Mouse (Mus musculus) B cell, adult 2 months (primary cell): ENCODE data around the gene Pld4.
A peak's percentile ranks its signal among the peaks of the same experiment; 100 is the strongest.

Experiments used
- DNase-seq, 2 experiments: peaks; one replicate each; pipeline ENCODE4 v3.0.0; 2022

Gene Pld4

DNA sequence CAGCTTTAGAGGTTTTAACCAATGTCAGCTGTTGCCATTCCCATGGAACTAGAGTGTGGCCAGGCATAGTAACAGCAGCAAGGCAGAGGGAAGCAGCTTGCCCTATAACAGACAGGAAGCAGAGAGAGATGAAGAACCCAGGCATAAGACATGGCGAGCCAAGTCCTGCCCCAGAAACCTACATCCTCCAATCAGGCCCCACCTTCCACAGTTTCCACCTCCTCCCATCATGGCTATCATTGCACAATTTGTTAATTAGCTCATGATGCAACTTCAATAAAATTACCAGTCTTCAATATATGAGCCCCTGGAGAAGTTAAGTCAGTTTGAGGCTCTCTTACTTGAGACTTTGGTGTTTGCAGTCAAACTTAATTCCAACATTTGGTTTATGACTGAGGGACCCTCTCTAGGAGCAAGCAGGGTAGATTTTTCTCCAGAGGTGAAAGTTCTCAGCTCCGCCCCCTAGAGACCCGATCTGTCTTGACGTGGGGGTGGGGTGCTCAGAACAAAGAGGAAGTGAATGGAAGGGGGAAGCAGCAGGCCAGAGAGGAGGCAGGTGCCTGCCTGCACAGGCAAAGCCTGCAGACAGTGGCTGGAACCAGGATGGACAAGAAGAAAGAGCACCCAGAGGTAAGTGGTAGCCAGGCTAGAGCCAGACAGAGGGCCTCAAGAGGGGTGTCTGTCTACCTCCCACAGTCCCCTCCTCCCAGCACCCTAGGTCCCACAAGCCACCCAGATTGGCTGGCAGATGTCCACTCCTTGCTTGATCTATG lies at the start of gene Pld4:
Gene Pld4, plus strand, starts transcription at position 502 of the 773 bp plus-strand sequence.
- DNase-seq, result peak; percentile 79 to 81

- DNase-seq, result no peak
Measured at GRCm38 (mm10) chr12:112713984-112714383, 46.5 kb upstream of the Pld4 start.

- DNase-seq, result peak; percentile 65 to 72
Measured at GRCm38 (mm10) chr12:112717140-112717539, 43.3 kb upstream of the Pld4 start.

DNA sequence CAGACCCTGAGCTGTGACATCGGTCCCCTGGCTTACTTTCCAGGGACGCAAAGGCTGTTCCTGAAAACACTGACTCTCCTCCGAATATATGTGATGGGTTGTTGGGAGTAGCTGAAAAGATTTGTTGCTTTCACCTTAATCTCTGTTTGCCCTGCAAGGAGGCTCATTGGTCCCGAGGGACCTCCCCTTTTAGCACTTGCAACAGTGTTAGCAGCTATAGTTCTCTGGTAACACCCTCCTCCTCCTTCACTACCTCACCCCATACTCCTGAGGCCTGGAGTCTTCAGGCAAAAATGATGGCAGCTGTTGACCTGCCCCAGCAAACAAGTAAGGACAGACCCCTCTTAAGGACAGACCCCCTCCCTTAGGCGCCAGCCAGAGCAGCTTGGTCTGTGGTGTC lies 41.5 kb upstream of the Pld4 start:
- no peak for DNase-seq

DNA sequence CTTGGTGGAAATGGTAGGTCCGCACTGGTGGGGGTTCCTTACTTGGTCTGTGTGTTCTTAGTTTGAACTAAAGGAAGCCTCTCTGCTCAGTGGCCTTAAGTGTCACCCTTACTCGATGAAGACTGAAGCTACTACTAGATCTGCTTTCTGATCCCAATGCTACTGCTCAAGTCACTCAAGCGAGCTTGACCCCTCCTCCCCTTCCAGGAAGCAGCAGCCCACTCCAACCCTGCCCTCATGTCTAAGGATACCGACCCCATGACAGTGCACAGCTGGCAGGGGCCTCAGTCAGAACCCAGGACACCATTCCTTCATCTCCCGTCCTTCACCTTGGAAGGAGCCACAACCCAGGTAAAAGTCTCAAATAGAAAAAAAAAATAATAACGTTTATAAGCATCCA lies 40.2 kb upstream of the Pld4 start, which contains the start of gene Cep170b:
Gene Cep170b, plus strand, starts transcription at position 240 of the 400 bp plus-strand sequence.
- no peak for DNase-seq

- DNase-seq, result no peak
Measured at GRCm38 (mm10) chr12:112720890-112721423, 39.5 kb upstream of the Pld4 start.

GRCm38 (mm10) chr12:112721424-112722239 lies 38.8 kb upstream of the Pld4 start:
- DNase-seq, result peak; percentile 57 to 62

DNA sequence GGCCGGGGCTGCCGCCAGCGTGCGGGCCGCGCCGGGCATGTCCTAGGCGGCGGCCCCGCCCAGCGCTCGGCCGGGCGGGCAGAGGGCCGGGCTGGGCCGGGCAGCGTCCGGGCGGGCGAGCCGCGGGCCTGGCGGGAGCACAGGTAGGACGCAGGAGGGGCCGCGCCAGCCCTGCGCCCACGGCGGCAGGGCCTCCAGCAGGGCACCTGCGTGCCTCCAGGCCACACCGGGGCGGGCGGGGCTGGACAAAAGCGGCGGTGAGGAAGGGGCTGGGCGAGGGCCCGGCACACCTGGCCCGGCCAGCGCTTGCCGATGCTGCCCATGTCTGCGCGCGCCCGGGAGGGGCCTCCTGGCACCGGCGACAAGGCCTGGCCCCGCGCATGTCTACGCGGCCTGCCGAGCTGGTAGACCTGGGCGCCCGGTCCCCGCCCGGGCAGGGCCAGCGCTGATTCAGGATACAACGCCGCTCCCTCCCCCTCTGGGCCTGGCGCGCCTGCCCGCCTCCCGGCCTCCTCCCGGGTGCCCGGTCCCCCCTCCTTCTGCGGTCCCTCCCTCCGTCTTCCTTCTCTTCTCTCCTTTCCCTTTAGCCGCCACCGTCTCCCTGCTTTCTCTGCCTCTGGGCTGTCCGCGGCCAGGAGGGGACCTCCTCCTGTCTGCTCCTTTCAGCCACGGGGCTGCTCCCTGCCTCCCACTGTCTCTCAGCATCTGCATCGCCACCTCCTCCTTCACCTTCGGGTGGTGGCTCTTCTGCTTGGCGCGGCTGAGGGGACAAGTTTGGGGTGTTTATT lies 38.0 kb upstream of the Pld4 start:
- DNase-seq, result peak; percentile 34 to 38

GRCm38 (mm10) chr12:112723028-112723330 lies 37.5 kb upstream of the Pld4 start:
- no peak for DNase-seq

GRCm38 (mm10) chr12:112723445-112723844 lies 37.0 kb upstream of the Pld4 start:
- no peak for DNase-seq

- DNase-seq, result peak; percentile 77 to 80
Measured at GRCm38 (mm10) chr12:112724077-112724805, 36.2 kb upstream of the Pld4 start.

GRCm38 (mm10) chr12:112727801-112728200 lies 32.7 kb upstream of the Pld4 start:
- no peak for DNase-seq

DNA sequence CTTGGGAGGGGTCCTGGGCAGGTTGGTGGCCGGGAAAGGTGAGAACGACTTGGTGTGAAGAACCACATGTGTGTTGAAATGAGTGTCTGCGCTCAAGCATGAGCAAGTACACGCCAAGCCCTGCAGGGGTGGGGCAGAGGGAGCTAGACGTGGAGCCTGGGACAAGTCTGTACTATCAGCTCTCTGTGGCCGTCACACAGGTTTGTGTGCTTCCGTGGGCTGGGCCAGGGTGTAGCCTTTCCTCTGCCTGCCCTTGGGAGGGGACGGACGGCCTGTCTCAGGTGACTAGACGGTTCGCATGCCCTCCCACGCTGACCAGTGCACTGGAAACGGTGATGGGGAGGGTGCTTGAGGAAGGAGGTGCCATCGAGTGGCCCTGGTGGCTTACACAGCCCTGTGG lies 29.6 kb upstream of the Pld4 start:
- no peak for DNase-seq

DNA sequence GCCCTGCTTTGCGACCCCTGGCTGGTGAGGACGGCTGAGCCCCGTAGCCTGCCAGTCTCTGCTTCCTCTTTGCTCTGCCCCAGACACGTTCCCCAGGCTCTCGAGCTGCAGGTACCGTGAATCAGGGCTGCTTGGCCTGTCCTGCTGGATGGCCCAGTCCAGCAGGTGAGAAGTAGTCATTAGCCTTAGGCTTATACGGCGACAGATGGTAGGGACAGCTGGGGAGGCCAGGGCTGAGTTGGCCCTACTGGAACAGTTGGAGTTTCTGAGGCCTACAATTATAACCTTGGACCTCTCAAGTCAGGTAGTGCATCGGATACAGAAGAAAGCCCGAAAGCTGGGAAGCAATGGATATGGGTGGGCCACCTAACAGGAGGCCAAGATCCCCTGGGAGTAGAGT lies 27.9 kb upstream of the Pld4 start:
- DNase-seq, result no peak

GRCm38 (mm10) chr12:112734108-112734820 lies 26.2 kb upstream of the Pld4 start:
- DNase-seq, result no peak

DNA sequence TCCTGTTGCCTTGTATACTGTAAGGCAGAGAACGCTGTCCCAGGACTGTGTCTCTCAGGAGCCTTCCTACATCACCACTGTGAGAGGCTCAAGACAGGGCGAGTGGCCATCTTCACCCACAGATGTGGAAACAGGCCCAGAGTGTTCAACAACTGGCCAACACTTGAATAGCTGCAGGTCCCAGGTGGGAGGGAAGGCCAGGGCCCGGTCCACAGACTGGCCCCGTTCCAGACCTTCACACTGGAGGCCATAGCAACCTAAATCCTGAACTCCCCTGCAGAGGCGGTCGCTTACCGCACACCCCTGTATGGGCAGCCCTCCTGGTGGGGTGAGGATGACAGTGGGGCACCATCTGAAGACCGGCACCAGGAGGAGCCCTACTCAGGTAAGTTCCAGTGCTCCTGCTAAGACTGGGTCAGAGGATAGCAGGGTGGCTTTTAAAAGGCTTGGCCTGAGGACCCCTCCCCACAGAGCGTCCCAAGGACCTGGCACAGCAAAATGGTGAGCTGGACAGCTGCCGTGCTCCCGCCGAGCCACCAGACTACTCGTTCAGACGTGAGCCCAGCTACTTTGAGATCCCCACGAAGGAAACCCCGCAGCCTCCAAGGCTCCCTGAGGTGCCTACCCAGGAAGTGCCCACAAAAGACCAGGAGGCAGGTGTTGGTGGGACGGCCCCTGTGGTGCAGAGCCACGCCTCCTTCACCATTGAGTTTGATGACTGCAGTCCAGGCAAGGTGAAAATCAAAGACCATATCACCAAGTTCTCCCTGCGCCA lies 25.4 kb upstream of the Pld4 start:
- no peak for DNase-seq

- no peak for DNase-seq
Measured at GRCm38 (mm10) chr12:112735896-112736635, 24.4 kb upstream of the Pld4 start.

GRCm38 (mm10) chr12:112736636-112736925 lies 23.9 kb upstream of the Pld4 start:
- DNase-seq, result no peak

GRCm38 (mm10) chr12:112737081-112737480 lies 23.4 kb upstream of the Pld4 start:
- no peak for DNase-seq

GRCm38 (mm10) chr12:112737761-112738160 lies 22.7 kb upstream of the Pld4 start:
- no peak for DNase-seq
